Mouse (Mus musculus) liver, embryonic 14.5 days (tissue): Measurements from ENCODE around the gene Mrvi1. TPM values are rescaled to one million over a fixed set of nuclear protein-coding genes. Genes with fewer than 3 reads are reported as not detected.

Experiments
- ATAC-seq: fragments of 200-750 bp; cut with Nextera tagmentation; 2 replicates; pipeline ENCODE4 v1.8.0; 2017; ENCODE audit warnings: moderate number of reproducible peaks, mild to moderate bottlenecking, moderate library complexity; ENCODE audit not compliant: insufficient read depth
- DNase-seq, 3 experiments: peaks; one replicate each; pipeline ENCODE4 v3.0.0-alpha.2; 2012 to 2013; ENCODE audit warnings: low read depth in 3 of 3, low spot score in 3 of 3
- H3K27ac ChIP-seq: fragments of 300-500 bp; sonication (generic); 2 replicates; pipeline ENCODE4 v1.5.1; 2014; ENCODE audit warnings: moderate library complexity, mild to moderate bottlenecking, control low read depth, inconsistent platforms
- H3K27me3 ChIP-seq: fragments of 300-500 bp; sonication (generic); 2 replicates; pipeline ENCODE4 v1.6.1; 2014; ENCODE audit warnings: mild to moderate bottlenecking, low read length, moderate library complexity; ENCODE audit not compliant: control insufficient read depth, insufficient read depth
- H3K36me3 ChIP-seq: fragments of 300-500 bp; sonication (generic); replicated peaks from 2 replicates; pipeline ENCODE4 v1.6.1; 2014; ENCODE audit warnings: low read depth; ENCODE audit not compliant: control insufficient read depth, insufficient read depth
- H3K4me1 ChIP-seq, 2 experiments: fragments of 200-500 bp in 1 of 2; fragments of 300-500 bp in 1 of 2; sonication (generic) in 1 of 2; replicated peaks; 2 replicates each; pipeline ENCODE4 v1.6.1; 2012 to 2014; ENCODE audit warnings: antibody characterized with exemption in 1 of 2, inconsistent platforms in 1 of 2, low read length in 1 of 2; ENCODE audit not compliant: control insufficient read depth in 2 of 2, insufficient read depth in 2 of 2
- H3K4me2 ChIP-seq: fragments of 300-500 bp; sonication (generic); 2 replicates; pipeline ENCODE4 v1.6.1; 2014; ENCODE audit warnings: low read depth, mild to moderate bottlenecking, control low read depth, moderate library complexity
- H3K4me3 ChIP-seq, 2 experiments: fragments of 200-500 bp in 1 of 2; fragments of 300-500 bp in 1 of 2; sonication (generic) in 1 of 2; 2 replicates each; pipeline ENCODE4 v1.5.1; 2012 to 2014; ENCODE audit warnings: low read depth in 2 of 2, low read length in 2 of 2, mild to moderate bottlenecking in 2 of 2, control low read depth in 1 of 2, inconsistent platforms in 1 of 2, moderate library complexity in 1 of 2; ENCODE audit not compliant: insufficient read depth in 1 of 2
- H3K9ac ChIP-seq: fragments of 300-500 bp; sonication (generic); replicated peaks from 2 replicates; pipeline ENCODE4 v1.6.1; 2014; ENCODE audit warnings: mild to moderate bottlenecking, control low read depth, moderate library complexity
- H3K9me3 ChIP-seq: fragments of 300-500 bp; sonication (generic); 2 replicates; pipeline ENCODE4 v1.6.1; 2016; ENCODE audit warnings: low read length, mixed read lengths; ENCODE audit not compliant: control insufficient read depth
- CTCF ChIP-seq: IDR thresholded peaks from 2 replicates; pipeline ENCODE4 v1.5.1; 2016; ENCODE audit warnings: antibody characterized with exemption, low read depth, control low read depth
- EP300 ChIP-seq: IDR thresholded peaks from 2 replicates; pipeline ENCODE4 v1.6.1; 2016; ENCODE audit warnings: antibody characterized with exemption, low read depth
- WGBS: fragments of 180-500 bp; shearing (Covaris S2); extraction: QIAGEN DNeasy Blood & Tissue Kit; methylation state at CpG from one replicate; pipeline ENCODE4 v1.1.7; 2014; ENCODE audit not compliant: insufficient replicate concordance; 5-methylcytosine and 5-hydroxymethylcytosine counted together
- polyA plus RNA-seq, 2 experiments: library from polyadenylated mRNA; depleted of rRNA in 1 of 2; stranded (reverse) in 1 of 2; unstranded in 1 of 2; fragments of >200 nt; fragmentation: Nextera tagmentation in 1 of 2; extraction: Ambion mirVana in 1 of 2; gene quantifications; 2 replicates each; pipeline versions ENCODE4 v1.2.1 to v1.2.3; 2012 to 2014

Mrvi1 gene
- polyA plus RNA-seq, 2 experiments = 3.7 to 4.7 TPM

- 57% methylated on average over 10 of the region's 10 CpGs for WGBS
- no peaks in the 10 kb centered on the region for H3K36me3 ChIP-seq
- no peaks in the 10 kb centered on the region for H3K9me3 ChIP-seq
- DNase-seq = no peak
- peaks cover 3% of the 10 kb centered on the region in 2 experiments; a peak in 3 of 4 replicates for H3K4me1 ChIP-seq
- no peak overlapping the region for H3K4me2 ChIP-seq
- no peak for ATAC-seq
- H3K27me3 ChIP-seq = no peaks in the 10 kb centered on the region
- H3K27ac ChIP-seq = no peak overlapping the region
- no peak for TF ChIP-seq EP300
- no peak for TF ChIP-seq CTCF
- no peak overlapping the region for H3K4me3 ChIP-seq
- no peak overlapping the region for H3K9ac ChIP-seq
Observed at GRCm38 (mm10) chr7:110865038-110865437, 117.2 kb downstream of the Mrvi1 start.

GRCm38 (mm10) chr7:110862751-110863289 is 119.4 kb downstream of the Mrvi1 start, which contains the start of gene Lyve1:
Gene Lyve1 (minus strand): TSS chr7:110863239.
- no peak within 1 kb of the TSS for H3K4me2 ChIP-seq
- H3K36me3 ChIP-seq = no peaks in the 10 kb centered on the region
- peaks cover 3 to 9% of the 10 kb centered on the region in 2 experiments; a peak in 3 of 4 replicates for H3K4me1 ChIP-seq
- TF ChIP-seq CTCF = no peak
- no peak for TF ChIP-seq EP300
- H3K9ac ChIP-seq = no peak within 1 kb of the TSS
- no peaks in the 10 kb centered on the region for H3K9me3 ChIP-seq
- ATAC-seq (peak; percentile 61; the same call in 1 of the 2 replicates), DNase-seq (no peak)
- H3K4me3 ChIP-seq = no peak within 1 kb of the TSS
- no peak within 1 kb of the TSS for H3K27ac ChIP-seq
- no peaks in the 10 kb centered on the region for H3K27me3 ChIP-seq
- WGBS = 53% methylated on average over 12 of the region's 12 CpGs

DNA sequence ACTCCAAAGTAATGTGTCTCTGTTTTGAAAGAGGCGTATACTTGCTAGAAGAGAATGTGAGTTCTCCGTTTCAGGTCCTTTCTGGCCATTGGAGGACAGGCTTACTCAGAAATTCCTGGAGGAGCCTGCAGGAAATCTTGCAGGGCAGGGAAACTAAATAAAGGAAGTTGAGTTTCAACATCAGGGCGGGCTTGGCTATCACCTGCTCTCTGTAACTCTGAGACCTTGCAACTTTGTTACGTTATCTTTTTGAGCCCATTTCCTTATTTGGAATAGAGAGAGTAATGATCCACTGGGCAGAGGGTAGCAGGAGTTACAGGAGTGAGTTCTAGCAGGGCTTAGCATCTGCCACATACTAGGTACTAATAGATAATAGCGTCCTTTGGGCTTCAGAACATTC is 122.1 kb downstream of the Mrvi1 start:
- 19% methylated on average over 5 of the region's 5 CpGs for WGBS
- no peaks in the 10 kb centered on the region for H3K9me3 ChIP-seq
- DNase-seq (no peak), ATAC-seq (no peak)
- TF ChIP-seq EP300 = no peak
- TF ChIP-seq CTCF = no peak
- H3K4me3 ChIP-seq = no peak overlapping the region
- no peaks in the 10 kb centered on the region for H3K36me3 ChIP-seq
- H3K27me3 ChIP-seq = no peaks in the 10 kb centered on the region
- H3K9ac ChIP-seq = no peak overlapping the region
- H3K4me1 ChIP-seq = peaks cover 3 to 14% of the 10 kb centered on the region in 2 experiments; a peak in 3 of 4 replicates
- no peak overlapping the region for H3K27ac ChIP-seq
- H3K4me2 ChIP-seq = no peak overlapping the region

DNA sequence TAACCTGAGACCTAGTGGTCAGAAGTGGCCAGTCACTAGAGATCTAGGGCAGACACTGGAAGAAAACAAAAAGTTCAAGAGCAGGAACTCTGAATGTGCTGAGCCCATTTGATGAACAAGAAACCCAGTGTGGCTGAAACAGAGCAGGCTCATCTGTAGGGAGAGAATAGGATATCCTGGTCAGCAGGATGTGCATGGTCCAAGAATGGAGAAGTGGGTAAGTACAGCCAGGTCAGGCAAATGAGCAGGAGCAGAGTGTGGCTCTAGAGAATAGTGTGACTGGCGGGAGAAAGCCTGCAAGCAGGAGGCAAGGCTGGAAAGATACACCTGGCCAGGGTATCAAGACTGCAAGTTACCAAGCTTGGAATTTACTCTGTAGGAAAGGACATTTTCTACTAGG is 126.7 kb downstream of the Mrvi1 start:
- WGBS = 25% methylated on average over 1 of the region's 1 CpGs
- no peak overlapping the region for H3K27ac ChIP-seq
- H3K36me3 ChIP-seq = no peaks in the 10 kb centered on the region
- H3K4me3 ChIP-seq = no peak overlapping the region
- no peaks in the 10 kb centered on the region for H3K27me3 ChIP-seq
- peaks cover 1 to 29% of the 10 kb centered on the region in 2 experiments; a peak in 3 of 4 replicates for H3K4me1 ChIP-seq
- H3K9ac ChIP-seq = no peak overlapping the region
- no peak for ATAC-seq
- no peaks in the 10 kb centered on the region for H3K9me3 ChIP-seq
- no peak for DNase-seq
- H3K4me2 ChIP-seq = no peak overlapping the region
- TF ChIP-seq CTCF = no peak
- no peak for TF ChIP-seq EP300

DNA sequence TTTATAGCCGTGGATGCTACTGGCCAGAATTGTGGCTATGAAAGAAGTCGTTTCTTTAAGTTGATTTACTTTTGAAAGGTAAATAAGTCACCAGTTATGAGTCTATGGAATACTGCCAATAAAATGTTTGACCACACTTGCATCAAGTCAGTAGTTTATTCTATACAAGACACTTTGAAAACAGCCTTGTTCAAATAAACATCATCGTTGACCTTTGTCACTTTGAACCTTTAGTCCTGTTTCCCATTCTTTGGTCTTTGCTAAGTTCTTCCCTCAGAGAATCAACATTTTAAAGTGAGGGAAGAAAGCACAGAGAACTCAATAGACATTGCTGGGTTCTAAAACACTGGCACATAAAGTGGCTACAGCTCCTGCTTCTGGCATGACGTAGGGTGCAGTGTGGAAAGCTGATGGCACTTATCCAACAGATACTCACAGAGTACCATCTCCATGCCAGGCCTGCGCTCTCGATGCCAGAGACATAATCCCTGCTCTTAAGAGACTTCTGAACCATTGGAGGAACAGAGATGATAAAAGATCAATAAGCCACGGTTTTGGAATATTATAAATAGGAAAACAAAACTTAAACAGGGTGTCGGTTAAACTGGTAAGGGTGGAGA is 127.2 kb downstream of the Mrvi1 start:
- H3K9ac ChIP-seq = no peak overlapping the region
- H3K4me2 ChIP-seq = no peak overlapping the region
- WGBS = 60% methylated on average over 8 of the region's 8 CpGs
- TF ChIP-seq CTCF (no peak), EP300 (no peak)
- no peak for DNase-seq
- no peak for ATAC-seq
- no peaks in the 10 kb centered on the region for H3K27me3 ChIP-seq
- H3K4me3 ChIP-seq = no peak overlapping the region
- no peaks in the 10 kb centered on the region for H3K9me3 ChIP-seq
- H3K36me3 ChIP-seq = no peaks in the 10 kb centered on the region
- H3K4me1 ChIP-seq = peaks cover 0 to 26% of the 10 kb centered on the region in 2 experiments; a peak in 2 of 4 replicates
- H3K27ac ChIP-seq = no peak overlapping the region
